Mouse (Mus musculus): ENCODE measurements around the gene Cyp4f39. TPM values are rescaled to one million over a fixed set of nuclear protein-coding genes. Genes with fewer than 3 reads are reported as not detected.

The Cyp4f39 gene
- polyA plus RNA-seq (2015; fragmentation: Nextera tagmentation; extraction: Ambion mirVana): 0.45 and 0.55 TPM in 2 replicates

DNA sequence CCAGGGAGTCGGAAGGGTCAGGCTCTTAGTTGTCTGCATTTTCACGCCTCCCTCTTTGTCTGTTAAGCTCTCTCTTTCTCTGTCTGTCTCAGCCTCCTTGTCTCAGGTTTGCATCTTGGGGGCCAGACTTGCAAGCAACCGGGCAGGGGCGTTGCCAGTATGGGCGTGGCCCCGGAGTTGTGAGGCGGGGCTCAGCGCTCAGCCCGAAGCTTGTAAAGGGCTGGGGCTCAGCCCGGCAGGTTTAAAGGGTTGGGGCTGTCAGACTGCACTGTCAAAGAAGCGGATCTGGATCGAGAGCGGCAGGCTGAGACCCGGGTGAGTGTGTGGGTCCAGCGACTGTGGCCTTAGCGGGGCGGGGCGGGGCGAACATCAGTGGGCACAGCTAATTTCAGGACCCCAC is at the start of gene Cyp4f39:
TSS of gene Cyp4f39 (plus strand) at position 242 of the 400 bp plus-strand sequence.
- WGBS: 2% methylated on average over 19 of the region's 19 CpGs
- ATAC-seq (ENCODE audit: low read depth): no peak
- Histone ChIP-seq H3K9me3 (no peaks in the 10 kb centered on the region; the same call in 1 of the 2 replicates), H3K4me1 (replicated peaks) (peaks cover 10% of the 10 kb centered on the region), H3K27ac (replicated peaks) (no peak within 1 kb of the TSS), H3K9ac (peak within 1 kb of the TSS; percentile 46; the same call in 1 of the 2 replicates), H3K4me2 (peak within 1 kb of the TSS; percentile 59), H3K27me3 (peaks cover 23% of the 10 kb centered on the region), H3K36me3 (no peaks in the 10 kb centered on the region), H3K4me3 (peak within 1 kb of the TSS; percentile 32)

DNA sequence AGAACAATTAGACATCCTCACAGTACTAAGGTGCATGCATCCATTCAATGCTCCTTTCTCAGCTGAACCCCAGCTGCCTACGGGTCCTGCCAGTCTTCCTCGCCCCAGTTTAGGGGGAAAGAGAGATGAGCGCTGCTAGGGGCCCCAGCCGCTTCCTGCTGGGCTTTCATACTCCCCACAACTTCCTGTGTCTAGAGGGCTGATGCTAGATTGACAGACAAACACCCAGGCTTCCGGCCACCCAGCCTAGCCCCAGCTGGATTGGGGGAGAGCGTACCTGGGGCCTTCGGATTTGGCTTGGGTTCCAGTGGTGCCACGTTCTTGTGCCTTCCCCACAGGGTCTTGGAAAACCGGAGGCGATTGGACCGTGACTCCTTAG is 49.8 kb upstream of the Cyp4f39 start:
- no peak overlapping the region for H3K9ac ChIP-seq
- 84% methylated on average over 11 of the region's 11 CpGs for WGBS
- H3K27me3 ChIP-seq: peaks cover 21% of the 10 kb centered on the region
- no peak overlapping the region for H3K4me3 ChIP-seq
- no peaks in the 10 kb centered on the region for H3K4me1 ChIP-seq (replicated peaks)
- H3K9me3 ChIP-seq: no peaks in the 10 kb centered on the region
- H3K27ac ChIP-seq (replicated peaks): no peak overlapping the region
- H3K4me2 ChIP-seq: no peak overlapping the region
- H3K36me3 ChIP-seq: no peaks in the 10 kb centered on the region
- ATAC-seq (ENCODE audit: low read depth): no peak

DNA sequence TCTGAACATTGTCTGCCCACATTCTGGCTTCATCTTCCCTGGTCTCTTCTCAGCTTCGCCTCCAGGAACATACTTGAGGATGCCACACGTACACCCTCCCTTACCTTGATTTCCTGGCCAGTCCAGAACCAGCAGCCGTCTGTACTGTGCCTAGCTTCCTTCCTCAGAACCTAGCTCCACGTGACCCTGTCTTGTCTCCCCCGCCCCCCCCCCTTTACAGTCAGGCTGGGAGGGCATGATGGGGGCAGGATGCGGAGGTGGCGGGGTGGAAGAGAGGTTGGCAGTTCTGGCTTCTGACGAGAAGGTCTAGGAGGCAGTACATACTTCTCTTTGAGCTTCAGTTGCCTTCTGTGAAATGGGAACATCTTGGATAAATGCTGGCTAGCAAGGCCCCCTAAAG is 49.1 kb upstream of the Cyp4f39 start, which contains the start of gene Rasal3:
TSS of gene Rasal3 (minus strand) at position 167 of the 400 bp plus-strand sequence.
- ATAC-seq (ENCODE audit: low read depth): no peak
- H3K27ac ChIP-seq (replicated peaks): no peak within 1 kb of the TSS
- no peaks in the 10 kb centered on the region for H3K36me3 ChIP-seq
- no peak within 1 kb of the TSS for H3K9ac ChIP-seq
- H3K9me3 ChIP-seq: no peaks in the 10 kb centered on the region
- WGBS: 76% methylated on average over 8 of the region's 8 CpGs
- H3K4me2 ChIP-seq: no peak within 1 kb of the TSS
- peaks cover 14% of the 10 kb centered on the region for H3K27me3 ChIP-seq
- H3K4me3 ChIP-seq: no peak within 1 kb of the TSS
- H3K4me1 ChIP-seq (replicated peaks): no peaks in the 10 kb centered on the region

DNA sequence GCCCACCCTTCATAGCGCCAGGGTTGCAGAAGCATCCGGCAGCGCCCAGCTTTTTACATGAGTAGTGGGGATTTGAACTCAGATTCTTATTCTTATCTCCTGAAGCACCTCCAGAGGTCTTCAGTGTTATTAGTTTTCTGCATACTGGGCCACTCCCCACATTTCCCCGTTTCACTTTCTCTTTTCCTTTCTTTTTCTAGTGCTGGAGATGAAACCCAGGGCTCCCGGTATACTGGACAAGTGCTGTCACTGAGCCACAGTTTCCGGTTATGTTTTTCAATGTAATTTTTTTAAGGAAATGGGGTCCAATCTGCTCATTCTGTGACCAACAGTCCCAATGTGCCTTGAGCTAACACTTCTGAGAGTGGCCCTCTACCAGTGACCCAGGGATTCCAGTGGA is 40.6 kb upstream of the Cyp4f39 start:
- Histone ChIP-seq H3K27ac (replicated peaks) (no peak overlapping the region), H3K9ac (no peak overlapping the region), H3K27me3 (peaks cover 23% of the 10 kb centered on the region), H3K36me3 (no peaks in the 10 kb centered on the region), H3K4me1 (replicated peaks) (no peaks in the 10 kb centered on the region), H3K4me3 (no peak overlapping the region), H3K4me2 (no peak overlapping the region), H3K9me3 (no peaks in the 10 kb centered on the region)
- no peak for ATAC-seq (ENCODE audit: low read depth)
- 94% methylated on average over 6 of the region's 6 CpGs for WGBS

DNA sequence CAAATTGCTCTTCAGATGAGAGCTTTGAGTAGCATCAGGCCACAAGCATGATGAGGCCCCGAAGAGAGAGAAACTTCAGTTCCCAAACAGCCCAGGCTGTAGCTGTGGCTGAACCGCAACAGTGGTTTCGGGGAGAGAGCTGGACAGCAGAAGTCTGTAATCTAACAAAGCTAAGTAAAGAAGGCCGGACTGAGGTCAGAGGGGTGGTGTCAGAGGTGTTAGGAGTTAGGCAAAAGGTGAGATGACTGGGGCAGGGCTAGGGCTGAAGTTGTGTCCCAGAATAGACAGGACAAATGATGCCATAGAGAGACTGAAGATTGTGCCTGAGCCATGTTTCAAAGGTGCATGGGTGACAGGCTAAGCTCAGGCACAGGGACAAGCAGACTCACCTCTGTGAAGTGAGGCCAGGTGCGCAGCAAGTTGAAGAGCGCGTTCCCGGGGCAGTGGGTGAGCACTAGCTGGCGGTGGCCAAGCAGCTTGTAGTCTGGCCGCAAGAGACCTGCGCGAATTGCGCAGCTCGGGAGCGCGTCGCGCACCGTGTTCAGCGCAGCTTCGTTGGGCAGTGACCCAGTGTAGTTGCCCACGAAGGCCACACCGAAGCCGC is 37.0 kb upstream of the Cyp4f39 start:
- no peak overlapping the region for H3K27ac ChIP-seq (replicated peaks)
- H3K9me3 ChIP-seq: no peaks in the 10 kb centered on the region
- no peak overlapping the region for H3K4me3 ChIP-seq
- H3K4me1 ChIP-seq (replicated peaks): no peaks in the 10 kb centered on the region
- no peak for ATAC-seq (ENCODE audit: low read depth)
- H3K4me2 ChIP-seq: no peak overlapping the region
- H3K36me3 ChIP-seq: no peaks in the 10 kb centered on the region
- H3K9ac ChIP-seq: no peak overlapping the region
- peaks cover 24% of the 10 kb centered on the region for H3K27me3 ChIP-seq
- WGBS: 58% methylated on average over 24 of the region's 24 CpGs

DNA sequence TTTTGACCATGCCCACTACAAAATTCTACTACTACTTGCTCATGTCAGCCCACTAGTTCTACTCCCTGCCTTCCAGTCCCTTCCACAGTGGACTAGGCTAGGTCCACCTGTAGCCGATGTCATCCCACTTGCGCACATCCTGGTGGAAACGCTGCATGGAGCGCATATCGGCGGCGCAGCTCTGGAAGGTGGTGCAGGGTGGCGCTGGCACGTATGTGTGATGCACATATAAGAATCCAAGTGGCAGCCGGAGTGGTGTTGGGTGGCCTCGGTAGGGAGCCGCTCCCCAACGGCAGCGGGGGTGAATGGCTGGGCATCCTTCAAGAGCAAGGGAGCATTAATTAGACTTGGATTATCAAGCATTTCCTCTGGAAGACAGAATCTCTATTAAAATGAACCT is 35.8 kb upstream of the Cyp4f39 start:
- WGBS: 96% methylated on average over 14 of the region's 14 CpGs
- Histone ChIP-seq H3K4me2 (no peak overlapping the region), H3K9me3 (no peaks in the 10 kb centered on the region), H3K4me3 (no peak overlapping the region), H3K9ac (no peak overlapping the region), H3K4me1 (replicated peaks) (no peaks in the 10 kb centered on the region), H3K27ac (replicated peaks) (no peak overlapping the region), H3K36me3 (no peaks in the 10 kb centered on the region), H3K27me3 (peaks cover 24% of the 10 kb centered on the region)
- no peak for ATAC-seq (ENCODE audit: low read depth)

DNA sequence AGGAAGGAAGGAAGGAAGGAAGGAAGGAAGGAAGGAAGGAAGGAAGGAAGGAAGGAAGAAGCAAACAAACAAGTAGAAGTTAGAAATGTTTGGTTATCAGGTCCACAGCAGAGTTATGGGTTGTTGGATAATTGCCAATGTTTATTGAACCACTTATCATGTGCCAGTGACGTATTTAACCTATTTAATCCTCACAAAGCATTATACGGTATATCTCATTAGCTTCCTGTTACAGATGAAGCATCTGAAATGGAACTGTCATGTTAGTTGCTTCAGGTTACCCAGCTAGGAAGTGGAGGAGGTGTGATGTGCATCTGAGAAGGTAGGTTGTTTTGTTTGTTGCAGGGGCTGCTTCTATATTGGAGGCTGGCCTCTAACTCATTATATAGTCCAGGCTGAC is 32.5 kb upstream of the Cyp4f39 start:
- Histone ChIP-seq H3K27ac (replicated peaks) (no peak overlapping the region), H3K9me3 (no peaks in the 10 kb centered on the region), H3K4me3 (no peak overlapping the region), H3K36me3 (no peaks in the 10 kb centered on the region), H3K4me2 (no peak overlapping the region), H3K9ac (no peak overlapping the region), H3K27me3 (peaks cover 18% of the 10 kb centered on the region), H3K4me1 (replicated peaks) (no peaks in the 10 kb centered on the region)
- ATAC-seq (ENCODE audit: low read depth): no peak
- WGBS: 76% methylated on average over 2 of the region's 2 CpGs

DNA sequence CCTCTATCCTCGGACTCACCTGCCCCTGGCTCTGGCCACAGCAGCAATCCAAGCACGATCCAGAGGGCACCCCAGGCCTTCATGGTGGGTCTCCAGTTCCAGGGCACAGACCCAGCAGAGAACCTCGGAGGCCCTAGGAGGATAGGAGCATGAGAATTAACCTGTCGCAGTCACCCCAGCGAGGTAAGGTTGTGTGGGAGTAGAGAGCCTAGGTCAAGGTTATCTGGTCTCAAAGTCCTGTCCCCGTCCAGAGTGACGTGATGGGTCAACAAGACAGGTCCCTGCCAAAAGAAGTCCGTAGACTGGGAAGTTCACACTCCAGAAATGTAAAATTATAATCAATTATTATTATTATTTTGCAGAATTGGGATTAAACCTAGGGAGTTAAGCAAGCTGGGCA is 31.7 kb upstream of the Cyp4f39 start:
- no peak for ATAC-seq (ENCODE audit: low read depth)
- H3K36me3 ChIP-seq: no peaks in the 10 kb centered on the region
- no peak overlapping the region for H3K9ac ChIP-seq
- H3K9me3 ChIP-seq: no peaks in the 10 kb centered on the region
- no peak overlapping the region for H3K4me2 ChIP-seq
- H3K27me3 ChIP-seq: peaks cover 11% of the 10 kb centered on the region
- no peaks in the 10 kb centered on the region for H3K4me1 ChIP-seq (replicated peaks)
- WGBS: 89% methylated on average over 8 of the region's 8 CpGs
- H3K4me3 ChIP-seq: no peak overlapping the region
- H3K27ac ChIP-seq (replicated peaks): no peak overlapping the region

DNA sequence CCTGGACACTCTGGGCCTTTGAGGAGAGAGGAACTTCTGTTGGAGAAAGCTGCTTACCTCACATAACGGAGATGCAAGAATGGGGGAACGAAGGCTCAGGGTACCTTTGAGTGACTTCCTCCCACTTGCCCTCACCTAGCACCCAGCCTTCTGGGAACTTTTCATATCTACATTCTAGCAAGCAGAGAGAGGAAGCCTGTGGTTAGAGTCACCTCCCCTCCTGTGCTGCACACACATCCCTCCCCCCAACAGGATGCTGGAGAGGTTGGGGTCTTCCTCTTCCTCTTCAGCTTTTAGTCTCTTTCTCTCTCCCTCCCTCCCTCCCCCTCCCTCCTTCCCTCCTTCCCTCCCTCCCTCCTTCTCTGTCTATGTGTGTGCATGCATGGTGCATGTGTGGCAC is 28.5 kb upstream of the Cyp4f39 start, which contains the start of gene Pglyrp2:
TSS of gene Pglyrp2 (minus strand) at position 134 of the 400 bp plus-strand sequence.
- Histone ChIP-seq H3K4me1 (replicated peaks) (no peaks in the 10 kb centered on the region), H3K27me3 (no peaks in the 10 kb centered on the region; the same call in 1 of the 2 replicates), H3K36me3 (no peaks in the 10 kb centered on the region), H3K27ac (replicated peaks) (no peak within 1 kb of the TSS), H3K9me3 (no peaks in the 10 kb centered on the region), H3K4me2 (no peak within 1 kb of the TSS), H3K9ac (no peak within 1 kb of the TSS), H3K4me3 (no peak within 1 kb of the TSS)
- 96% methylated on average over 2 of the region's 2 CpGs for WGBS
- no peak for ATAC-seq (ENCODE audit: low read depth)

DNA sequence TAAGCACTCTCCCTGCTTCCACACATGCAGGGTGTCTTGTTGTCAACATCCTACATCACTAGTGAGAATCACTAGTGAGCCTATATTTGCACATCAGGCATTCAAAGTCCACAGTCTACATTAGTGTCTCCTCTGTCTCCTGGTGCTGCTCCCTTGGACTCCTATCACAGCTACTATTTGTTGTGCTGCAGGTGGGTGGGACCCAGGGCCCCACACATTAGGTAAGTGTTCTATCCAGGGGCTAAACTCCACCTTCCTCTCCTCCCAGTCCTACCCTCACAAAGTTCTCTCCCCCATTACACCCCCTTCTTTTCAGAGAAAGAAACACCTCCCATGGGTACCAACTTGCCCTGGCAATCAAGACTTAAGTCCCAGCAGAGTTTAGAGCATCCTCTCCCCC is 25.9 kb upstream of the Cyp4f39 start:
- Histone ChIP-seq H3K9ac (no peak overlapping the region), H3K4me3 (no peak overlapping the region), H3K27me3 (no peaks in the 10 kb centered on the region; the same call in 1 of the 2 replicates), H3K4me1 (replicated peaks) (no peaks in the 10 kb centered on the region), H3K9me3 (no peaks in the 10 kb centered on the region), H3K4me2 (no peak overlapping the region), H3K36me3 (no peaks in the 10 kb centered on the region), H3K27ac (replicated peaks) (no peak overlapping the region)
- ATAC-seq (ENCODE audit: low read depth): no peak

DNA sequence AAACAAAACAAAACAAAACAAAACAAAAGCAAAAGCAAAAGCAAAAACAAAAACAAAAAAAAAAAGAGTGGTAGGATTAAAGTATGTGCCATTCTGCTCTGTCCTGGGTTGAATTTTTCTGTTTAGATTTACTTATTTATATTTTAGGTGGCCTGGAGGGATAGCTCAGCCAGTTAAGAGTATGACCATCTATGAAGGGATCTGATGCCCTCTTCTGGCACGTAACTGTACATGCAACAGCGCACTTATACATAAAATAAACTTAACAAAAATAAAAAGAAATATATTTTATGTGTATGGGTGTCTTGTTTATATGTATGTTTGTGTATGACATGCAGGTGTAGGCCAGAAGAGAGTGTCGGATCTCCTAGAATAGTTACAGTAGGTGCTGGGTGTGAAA is 20.6 kb upstream of the Cyp4f39 start:
- 65% methylated on average over 3 of the region's 3 CpGs for WGBS

DNA sequence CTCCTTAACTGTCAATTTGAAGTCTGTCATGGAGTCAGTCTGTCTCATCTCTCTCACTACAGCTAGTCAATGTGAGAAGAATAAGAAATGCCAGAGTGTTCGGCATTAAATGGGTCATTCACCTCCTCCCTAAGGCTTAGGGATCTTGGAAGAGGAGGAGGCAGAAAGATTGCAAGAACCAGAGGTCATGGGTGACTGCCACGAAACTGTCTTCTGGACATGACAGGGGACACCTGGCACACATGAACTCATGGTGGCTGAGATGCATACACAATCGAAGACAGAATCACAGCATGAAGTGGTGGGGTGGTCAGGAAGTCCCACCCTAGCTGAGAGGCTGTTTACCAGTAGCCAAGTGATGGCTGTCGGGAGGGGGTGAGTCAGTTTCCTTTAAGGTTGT is 18.2 kb upstream of the Cyp4f39 start:
- H3K9me3 ChIP-seq: no peaks in the 10 kb centered on the region
- no peak overlapping the region for H3K9ac ChIP-seq
- H3K27me3 ChIP-seq: no peaks in the 10 kb centered on the region
- no peaks in the 10 kb centered on the region for H3K4me1 ChIP-seq (replicated peaks)
- no peak for ATAC-seq (ENCODE audit: low read depth)
- H3K4me3 ChIP-seq: no peak overlapping the region
- 76% methylated on average over 4 of the region's 4 CpGs for whole genome bisulfite sequencing
- no peak overlapping the region for H3K27ac ChIP-seq (replicated peaks)
- no peak overlapping the region for H3K4me2 ChIP-seq
- no peaks in the 10 kb centered on the region for H3K36me3 ChIP-seq

More for the DNA sequence above, 20.6 kb upstream of the Cyp4f39 start:
- no peak overlapping the region for H3K27ac ChIP-seq (replicated peaks)
- H3K4me2 ChIP-seq: no peak overlapping the region
- no peak overlapping the region for H3K9ac ChIP-seq
- no peak for ATAC-seq (ENCODE audit: low read depth)
- H3K27me3 ChIP-seq: no peaks in the 10 kb centered on the region
- no peaks in the 10 kb centered on the region for H3K36me3 ChIP-seq
- no peaks in the 10 kb centered on the region for H3K4me1 ChIP-seq (replicated peaks)
- H3K9me3 ChIP-seq: no peaks in the 10 kb centered on the region
- no peak overlapping the region for H3K4me3 ChIP-seq

DNA sequence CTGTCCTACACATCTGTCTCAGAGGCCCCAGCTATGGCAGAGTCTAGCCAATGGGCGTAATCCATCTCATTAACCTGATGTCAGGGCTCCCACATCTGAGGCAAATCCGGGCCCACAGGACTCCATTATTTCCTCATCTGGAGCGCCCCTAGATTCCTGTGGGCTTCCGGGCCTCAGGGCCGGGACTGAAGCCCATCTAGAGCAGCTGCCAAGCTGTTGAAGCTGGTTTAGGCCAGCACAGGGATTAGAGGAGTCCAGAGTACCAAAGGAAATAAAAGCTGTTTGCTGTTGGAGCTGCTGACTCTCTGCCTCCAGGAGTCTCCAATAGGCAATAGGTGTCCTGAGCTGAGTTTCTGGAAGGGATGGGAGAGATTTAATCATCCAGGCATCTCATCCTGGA is 17.4 kb upstream of the Cyp4f39 start:
- H3K27ac ChIP-seq (replicated peaks): no peak overlapping the region
- no peaks in the 10 kb centered on the region for H3K27me3 ChIP-seq
- H3K4me3 ChIP-seq: no peak overlapping the region
- H3K9ac ChIP-seq: no peak overlapping the region
- H3K36me3 ChIP-seq: no peaks in the 10 kb centered on the region
- ATAC-seq (ENCODE audit: low read depth): no peak
- no peaks in the 10 kb centered on the region for H3K9me3 ChIP-seq
- whole genome bisulfite sequencing: 72% methylated on average over 5 of the region's 5 CpGs
- H3K4me1 ChIP-seq (replicated peaks): no peaks in the 10 kb centered on the region
- no peak overlapping the region for H3K4me2 ChIP-seq
